Mouse (Mus musculus) embryonic facial prominence, embryonic 13.5 days (tissue): ENCODE measurements around the gene Borcs7. TPM values are rescaled to one million over a fixed set of nuclear protein-coding genes. Genes with fewer than 3 reads are reported as not detected.

Experiments used
- ATAC-seq: fragments of 200-750 bp; cut with Nextera tagmentation; 2 replicates; pipeline ENCODE4 v1.8.0; 2017; ENCODE audit warnings: low read depth; ENCODE audit not compliant: insufficient number of reproducible peaks, insufficient read depth, low FRiP score, low TSS enrichment
- H3K27ac ChIP-seq: fragments of 300-500 bp; sonication (generic); 2 replicates; pipeline ENCODE4 v1.5.1; 2015; ENCODE audit warnings: moderate library complexity, mild to moderate bottlenecking, inconsistent platforms
- H3K27me3 ChIP-seq: fragments of 300-500 bp; sonication (generic); 2 replicates; pipeline ENCODE4 v1.6.1; 2015; ENCODE audit warnings: mild to moderate bottlenecking, inconsistent platforms
- H3K36me3 ChIP-seq: fragments of 300-500 bp; sonication (generic); 2 replicates; pipeline ENCODE4 v1.6.1; 2015; ENCODE audit warnings: mild to moderate bottlenecking, inconsistent platforms
- H3K4me1 ChIP-seq: fragments of 300-500 bp; sonication (generic); 2 replicates; pipeline ENCODE4 v1.6.1; 2015; ENCODE audit warnings: inconsistent platforms
- H3K4me2 ChIP-seq: fragments of 300-500 bp; sonication (generic); 2 replicates; pipeline ENCODE4 v1.6.1; 2015; ENCODE audit warnings: moderate library complexity, mild to moderate bottlenecking, inconsistent platforms
- H3K4me3 ChIP-seq: fragments of 300-500 bp; sonication (generic); 2 replicates; pipeline ENCODE4 v1.5.1; 2015; ENCODE audit warnings: mild to moderate bottlenecking, inconsistent platforms
- H3K9ac ChIP-seq: fragments of 300-500 bp; sonication (generic); 2 replicates; pipeline ENCODE4 v1.6.1; 2015; ENCODE audit warnings: mild to moderate bottlenecking, inconsistent platforms
- H3K9me3 ChIP-seq: fragments of 300-500 bp; sonication (generic); 2 replicates; pipeline ENCODE4 v1.6.1; 2016; ENCODE audit warnings: inconsistent platforms
- WGBS: fragments of 180-500 bp; shearing (Covaris S2); methylation state at CpG from one replicate; pipeline ENCODE4 v1.1.7; 2015; ENCODE audit warnings: mixed read lengths; 5-methylcytosine and 5-hydroxymethylcytosine counted together
- polyA plus RNA-seq: library from polyadenylated mRNA; unstranded; fragments of >200 nt; fragmentation: Nextera tagmentation; extraction: Ambion mirVana; gene quantifications from 2 replicates; pipeline ENCODE4 v1.2.1, GENCODE M21; 2015

The Borcs7 gene
- polyA plus RNA-seq: 14.6 and 17.4 TPM in 2 replicates

DNA sequence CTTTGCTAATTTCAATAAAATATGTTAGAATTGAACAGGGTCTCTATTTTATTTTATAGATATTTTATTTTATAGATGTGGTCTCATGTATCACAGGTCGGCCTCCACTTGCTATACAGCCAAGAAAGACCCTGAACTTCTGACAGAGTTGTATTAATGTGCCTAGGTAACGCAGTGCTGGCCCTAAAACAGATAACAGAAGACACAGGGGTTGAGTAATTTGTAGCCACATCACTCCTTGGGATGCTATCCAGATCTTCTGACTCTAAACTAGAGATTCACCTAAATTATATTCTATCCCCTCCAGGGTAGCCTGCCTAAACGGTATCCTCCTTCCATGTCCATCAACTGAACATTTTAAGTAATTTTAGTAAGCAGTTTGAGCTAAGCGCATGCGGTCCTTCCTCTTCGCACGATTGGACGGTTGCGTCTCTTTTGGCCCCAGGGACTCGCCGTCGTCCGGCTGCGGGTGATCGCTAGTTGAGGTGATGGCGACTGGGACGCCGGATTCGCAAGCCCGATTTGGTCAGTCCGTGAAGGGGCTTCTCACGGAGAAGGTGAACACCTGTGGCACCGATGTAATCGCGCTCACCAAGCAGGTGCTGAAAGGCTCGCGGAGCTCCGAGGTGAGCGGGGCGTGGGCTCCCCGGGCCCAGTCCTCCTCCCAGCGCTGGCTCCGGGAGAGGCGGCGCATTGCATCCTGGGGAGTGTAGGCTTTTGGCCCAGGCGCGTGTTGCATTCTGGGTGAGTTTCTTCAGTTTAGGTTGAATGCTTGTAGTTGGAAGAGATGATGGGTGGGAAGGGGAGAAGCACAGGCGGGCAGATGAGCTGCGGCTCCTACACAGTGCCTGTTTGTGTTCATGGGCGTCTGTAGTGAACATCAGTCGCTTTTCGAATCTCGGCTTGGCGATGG is at the start of gene Borcs7:
Gene Borcs7, plus strand, starts transcription at position 447 of the 913 bp plus-strand sequence.
- Histone ChIP-seq H3K4me1 (peaks cover 7% of the 10 kb centered on the region), H3K27me3 (no peaks in the 10 kb centered on the region), H3K9me3 (no peaks in the 10 kb centered on the region), H3K36me3 (peaks cover 4% of the 10 kb centered on the region; the same call in 1 of the 2 replicates), H3K9ac (peak within 1 kb of the TSS; percentile 88), H3K4me3 (peak within 1 kb of the TSS; percentile 67), H3K4me2 (peak within 1 kb of the TSS; percentile 66), H3K27ac (peak within 1 kb of the TSS; percentile 72; the same call in 1 of the 2 replicates)
- 3% methylated on average over 44 of the region's 44 CpGs for WGBS
- peak; percentile 85 for ATAC-seq

DNA sequence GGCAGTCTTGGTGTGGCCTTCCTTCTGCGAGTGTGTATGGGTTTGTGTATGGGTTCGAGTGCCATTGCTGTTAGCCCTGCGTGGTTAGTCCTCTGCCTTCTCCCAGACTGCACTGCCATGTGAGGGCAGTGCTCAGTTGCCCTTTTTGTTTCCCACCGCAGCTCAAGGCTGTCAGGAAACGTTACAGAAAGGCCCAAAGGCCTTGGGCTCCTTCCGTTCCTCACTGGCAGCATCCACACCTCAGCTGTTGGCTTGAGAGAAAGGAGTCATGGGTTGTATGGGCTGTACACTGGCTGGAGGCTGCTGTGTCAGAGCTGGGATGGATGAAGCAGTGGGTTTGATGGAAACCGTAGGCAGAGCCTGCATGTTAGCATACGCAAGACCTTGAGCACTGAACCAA is 48.9 kb upstream of the Borcs7 start:
- peaks cover 14% of the 10 kb centered on the region; the same call in 1 of the 2 replicates for H3K36me3 ChIP-seq
- H3K9ac ChIP-seq: no peak overlapping the region
- H3K9me3 ChIP-seq: no peaks in the 10 kb centered on the region
- no peak overlapping the region for H3K4me2 ChIP-seq
- no peak for ATAC-seq
- H3K27me3 ChIP-seq: no peaks in the 10 kb centered on the region
- H3K27ac ChIP-seq: 0 out of 2 replicates have a peak overlapping the region, but pooled peaks have one; percentile 86
- 83% methylated on average over 8 of the region's 8 CpGs for WGBS
- no peak overlapping the region for H3K4me3 ChIP-seq
- peaks cover 85% of the 10 kb centered on the region for H3K4me1 ChIP-seq

DNA sequence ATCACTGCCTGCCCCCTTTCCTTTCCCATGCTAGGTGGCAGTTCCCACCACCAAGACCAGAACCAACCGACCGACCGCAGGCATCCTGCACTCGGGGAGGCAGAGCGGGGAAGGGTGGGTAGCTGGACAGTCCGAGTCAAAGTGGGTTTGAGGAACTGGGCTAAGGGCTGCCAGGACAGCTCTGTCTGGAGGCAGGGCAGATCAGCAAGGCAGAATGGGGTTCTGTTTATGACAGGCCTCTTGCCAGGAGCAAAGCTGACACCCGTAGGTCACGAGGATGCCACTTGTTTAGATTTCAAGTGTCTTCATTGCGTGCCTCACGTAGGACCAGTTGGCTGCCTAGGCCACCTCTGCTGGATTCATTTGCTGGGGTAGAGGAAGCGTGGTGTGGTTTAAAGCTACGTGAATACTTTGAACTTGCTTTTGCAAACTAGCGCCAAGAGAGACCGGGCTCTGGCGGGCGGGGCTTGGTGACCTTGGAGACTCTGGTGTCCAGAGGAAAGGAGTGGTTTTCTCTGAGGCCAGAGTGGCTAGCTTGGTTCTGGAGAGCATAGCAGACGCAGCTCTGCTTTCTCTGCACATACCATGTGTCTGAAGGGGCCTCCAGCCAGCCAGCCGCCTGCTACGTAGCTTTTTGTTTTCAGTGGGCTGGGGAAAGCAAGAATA is 48.2 kb upstream of the Borcs7 start:
- Histone ChIP-seq H3K9ac (peak overlapping the region; percentile 46), H3K27ac (peak overlapping the region; percentile 86), H3K36me3 (peaks cover 18% of the 10 kb centered on the region), H3K4me2 (peak overlapping the region; percentile 30; the same call in 1 of the 2 replicates), H3K4me1 (peaks cover 85% of the 10 kb centered on the region), H3K9me3 (no peaks in the 10 kb centered on the region), H3K27me3 (no peaks in the 10 kb centered on the region), H3K4me3 (no peak overlapping the region)
- 64% methylated on average over 19 of the region's 19 CpGs for WGBS
- ATAC-seq: no peak

DNA sequence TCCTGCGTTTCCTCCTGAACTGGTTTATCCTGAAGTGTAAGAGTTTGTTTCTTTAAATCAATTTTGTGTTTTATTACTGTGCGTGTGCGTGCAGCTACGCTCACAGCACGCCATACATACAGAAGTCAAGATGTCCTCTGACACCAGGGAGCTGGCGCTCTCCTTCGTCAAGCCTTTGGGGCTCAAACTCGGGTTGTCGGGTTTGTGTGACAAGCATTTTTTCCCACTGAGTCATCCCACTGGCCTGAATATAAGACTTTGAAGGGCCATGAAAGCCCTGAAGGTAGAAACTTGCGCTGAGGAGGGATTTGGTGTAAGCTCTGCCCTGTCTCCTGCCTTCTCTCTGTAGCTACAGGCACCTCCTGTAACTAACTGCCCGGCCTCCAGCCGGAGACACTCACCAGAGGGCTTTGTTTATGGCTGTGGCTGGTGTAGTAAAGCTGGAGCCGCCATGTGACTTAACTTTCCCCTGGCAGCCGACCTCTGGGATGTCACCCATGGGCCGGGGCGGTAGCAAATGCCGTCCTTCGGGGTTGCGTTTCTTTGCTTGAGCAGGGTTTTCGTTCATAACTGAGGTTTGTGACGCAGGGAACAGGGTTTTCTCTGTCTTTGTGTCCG is 47.5 kb upstream of the Borcs7 start:
- Histone ChIP-seq H3K4me2 (peak overlapping the region; percentile 30; the same call in 1 of the 2 replicates), H3K4me3 (no peak overlapping the region), H3K36me3 (peaks cover 20% of the 10 kb centered on the region), H3K27ac (peak overlapping the region; percentile 86), H3K9me3 (no peaks in the 10 kb centered on the region), H3K4me1 (peaks cover 89% of the 10 kb centered on the region), H3K27me3 (no peaks in the 10 kb centered on the region), H3K9ac (peak overlapping the region; percentile 46)
- ATAC-seq: no peak
- 58% methylated on average over 22 of the region's 22 CpGs for WGBS

DNA sequence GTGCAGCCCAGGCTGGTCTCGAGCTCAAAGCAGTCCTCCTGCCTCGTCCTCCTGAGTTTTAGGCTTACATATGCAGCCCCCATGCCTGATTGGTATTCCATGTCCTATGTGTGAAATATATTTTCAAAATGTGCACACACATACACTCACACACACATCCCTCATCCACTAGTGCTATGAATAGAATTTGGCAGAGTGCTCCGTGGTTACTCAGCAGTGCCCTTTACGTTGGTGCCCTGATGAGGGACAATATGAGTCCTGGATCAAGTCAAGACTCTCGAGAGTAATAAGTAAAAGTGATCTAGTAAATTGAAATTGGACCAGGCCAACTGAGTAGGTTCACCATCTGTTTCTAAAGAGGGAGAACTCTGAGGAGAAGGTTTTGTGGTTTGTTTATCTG is 46.5 kb upstream of the Borcs7 start:
- H3K27ac ChIP-seq: no peak overlapping the region

DNA sequence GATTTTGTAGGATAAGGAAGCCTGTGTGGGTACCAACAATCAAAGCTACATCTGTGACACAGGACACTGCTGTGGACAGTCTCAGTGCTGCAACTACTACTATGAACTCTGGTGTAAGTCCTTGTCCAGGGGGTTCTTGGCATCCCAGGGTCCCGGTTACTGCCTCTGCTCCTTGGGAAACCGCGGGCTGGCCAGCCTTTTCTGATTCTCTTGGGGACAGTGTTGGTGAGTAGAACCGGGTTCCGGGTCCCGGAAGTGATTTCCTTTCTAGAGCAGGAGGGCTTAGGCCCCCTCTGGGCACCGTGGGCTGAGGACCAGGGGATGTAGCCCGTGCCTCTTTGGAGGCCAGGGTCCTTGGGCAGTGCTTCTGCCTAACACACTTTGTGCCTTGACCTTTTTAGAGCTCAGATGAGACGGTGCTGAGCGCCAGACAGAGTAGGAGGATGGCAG is 45.3 kb upstream of the Borcs7 start:
- H3K9ac ChIP-seq: 0 out of 2 replicates have a peak overlapping the region, but pooled peaks have one; percentile 44
- H3K4me1 ChIP-seq: peaks cover 86% of the 10 kb centered on the region
- ATAC-seq: no peak
- H3K9me3 ChIP-seq: no peaks in the 10 kb centered on the region
- 73% methylated on average over 10 of the region's 10 CpGs for WGBS
- H3K4me3 ChIP-seq: no peak overlapping the region
- H3K4me2 ChIP-seq: 0 out of 2 replicates have a peak overlapping the region, but pooled peaks have one; percentile 11
- H3K27me3 ChIP-seq: no peaks in the 10 kb centered on the region
- H3K27ac ChIP-seq: peak overlapping the region; percentile 78
- H3K36me3 ChIP-seq: peaks cover 18% of the 10 kb centered on the region

More for the DNA sequence above, 46.5 kb upstream of the Borcs7 start:
- WGBS: 70% methylated on average over 5 of the region's 5 CpGs
- ATAC-seq: no peak
- Histone ChIP-seq H3K4me1 (peaks cover 95% of the 10 kb centered on the region), H3K27me3 (no peaks in the 10 kb centered on the region), H3K4me3 (no peak overlapping the region), H3K36me3 (peaks cover 14% of the 10 kb centered on the region), H3K9ac (0 out of 2 replicates have a peak overlapping the region, but pooled peaks have one; percentile 44), H3K4me2 (no peak overlapping the region), H3K9me3 (no peaks in the 10 kb centered on the region)

DNA sequence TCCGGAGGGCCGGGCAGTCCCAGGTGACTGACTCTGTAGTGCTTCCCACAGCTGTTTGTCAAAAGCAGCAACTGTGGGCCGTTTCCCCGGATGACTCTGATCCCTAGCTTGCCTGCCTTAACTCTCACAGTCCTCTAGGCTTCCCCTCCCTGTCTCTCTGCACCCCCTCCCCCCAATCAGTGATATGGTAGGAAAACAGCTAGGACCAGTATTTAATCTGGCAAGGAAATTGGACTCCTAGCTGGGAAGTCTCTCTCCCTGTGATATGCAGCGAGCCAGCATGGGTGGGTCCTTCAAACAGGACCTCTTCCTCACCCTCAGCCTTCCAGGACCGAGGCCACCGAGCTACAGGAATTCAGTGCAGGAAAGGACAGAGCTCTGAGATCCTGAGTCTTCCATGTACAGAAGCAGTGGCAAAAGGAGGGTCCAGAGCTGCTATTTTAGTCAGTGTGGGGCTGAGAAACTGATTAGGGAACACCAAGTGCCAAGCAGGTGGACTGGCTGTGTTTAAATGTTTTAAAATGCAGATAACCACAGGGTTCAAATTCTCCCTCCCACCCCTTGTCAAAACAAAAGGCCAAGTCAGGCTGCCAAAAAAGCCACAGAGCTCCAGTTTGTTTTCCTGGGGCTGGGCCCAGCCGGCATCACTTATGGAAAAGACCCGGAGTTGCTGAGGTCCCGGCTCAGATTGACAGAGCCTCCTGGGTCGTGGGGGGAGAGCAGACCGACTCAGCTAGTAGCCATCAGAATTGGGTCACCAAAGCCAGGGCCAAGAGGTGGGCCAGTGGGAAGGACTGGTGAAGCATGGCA is 44.7 kb upstream of the Borcs7 start:
- H3K27me3 ChIP-seq: no peaks in the 10 kb centered on the region
- H3K36me3 ChIP-seq: peaks cover 18% of the 10 kb centered on the region
- peaks cover 84% of the 10 kb centered on the region for H3K4me1 ChIP-seq
- ATAC-seq: no peak
- H3K9me3 ChIP-seq: no peaks in the 10 kb centered on the region
- H3K27ac ChIP-seq: peak overlapping the region; percentile 78
- WGBS: 22% methylated on average over 12 of the region's 12 CpGs
- H3K9ac ChIP-seq: no peak overlapping the region
- H3K4me3 ChIP-seq: no peak overlapping the region
- H3K4me2 ChIP-seq: peak overlapping the region; percentile 20; the same call in 1 of the 2 replicates

- Histone ChIP-seq H3K4me2 (no peak overlapping the region), H3K4me3 (no peak overlapping the region), H3K4me1 (peaks cover 75% of the 10 kb centered on the region), H3K9ac (no peak overlapping the region), H3K36me3 (peaks cover 14% of the 10 kb centered on the region), H3K9me3 (no peaks in the 10 kb centered on the region), H3K27me3 (no peaks in the 10 kb centered on the region), H3K27ac (peak overlapping the region; percentile 78)
- 45% methylated on average over 12 of the region's 12 CpGs for WGBS
- ATAC-seq: no peak
Measured at GRCm38 (mm10) chr19:46646041-46646481, 43.6 kb upstream of the Borcs7 start.

DNA sequence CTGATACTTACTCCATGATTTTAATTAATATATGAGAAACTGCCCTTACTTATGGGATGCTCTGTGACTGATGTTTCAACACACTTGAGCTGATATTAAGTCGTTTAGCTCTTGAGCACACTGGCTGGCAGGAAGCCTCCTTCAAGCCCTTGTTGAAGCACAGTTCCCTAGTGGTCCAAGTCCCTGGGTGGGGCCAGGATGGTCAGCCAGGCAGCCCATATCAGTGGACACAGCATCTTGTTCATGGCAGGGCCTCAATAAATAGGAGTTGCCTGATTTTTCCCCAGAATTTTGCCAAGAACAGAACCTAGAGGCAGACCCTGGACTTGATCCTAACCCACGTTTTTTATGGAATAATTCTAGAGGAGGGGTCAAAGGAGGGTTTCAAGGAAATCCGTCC is 42.5 kb upstream of the Borcs7 start:
- no peak for ATAC-seq
- H3K4me3 ChIP-seq: no peak overlapping the region

DNA sequence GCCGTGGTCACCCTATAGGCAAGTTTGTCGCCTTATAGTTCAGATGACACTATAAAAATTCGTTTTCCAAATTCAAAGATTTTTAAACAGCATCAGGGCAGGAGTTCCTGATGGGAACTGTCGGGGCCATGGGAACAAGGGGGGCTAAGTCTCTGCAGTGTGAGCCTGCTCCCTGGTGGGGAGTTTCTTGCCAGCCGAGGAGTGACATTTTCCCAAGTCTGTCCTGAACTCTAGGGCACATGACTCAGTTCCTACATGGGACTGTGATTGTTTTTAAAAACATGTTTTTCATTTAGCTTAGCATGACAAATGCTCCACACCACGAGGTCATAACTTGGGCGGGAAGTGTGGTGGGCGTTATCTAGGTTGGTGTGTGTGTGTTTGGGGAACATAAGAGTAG is 41.9 kb upstream of the Borcs7 start:
- Histone ChIP-seq H3K27me3 (no peaks in the 10 kb centered on the region), H3K4me1 (peaks cover 57% of the 10 kb centered on the region), H3K4me3 (no peak overlapping the region), H3K27ac (no peak overlapping the region), H3K36me3 (peaks cover 23% of the 10 kb centered on the region), H3K4me2 (no peak overlapping the region), H3K9me3 (no peaks in the 10 kb centered on the region), H3K9ac (no peak overlapping the region)
- ATAC-seq: no peak
- 66% methylated on average over 8 of the region's 8 CpGs for WGBS

More for the DNA sequence above, 42.5 kb upstream of the Borcs7 start:
- Histone ChIP-seq H3K9me3 (no peaks in the 10 kb centered on the region), H3K27me3 (no peaks in the 10 kb centered on the region), H3K27ac (peak overlapping the region; percentile 78; the same call in 1 of the 2 replicates), H3K9ac (no peak overlapping the region), H3K36me3 (peaks cover 19% of the 10 kb centered on the region), H3K4me2 (no peak overlapping the region), H3K4me1 (peaks cover 63% of the 10 kb centered on the region)
- 51% methylated on average over 3 of the region's 3 CpGs for WGBS
